Mouse (Mus musculus) CH12.LX (cell line): Measurements from ENCODE around the gene Txndc16. TPM values are rescaled to one million over a fixed set of nuclear protein-coding genes. Genes with fewer than 3 reads are reported as not detected.
A peak's percentile ranks its signal among the peaks of the same experiment; 100 is the strongest.

Experiments
- DNase-seq: peaks from one replicate; pipeline ENCODE4 v3.0.0-alpha.2; 2013; ENCODE audit errors: extremely low read depth
- H3K27ac ChIP-seq: 2 replicates; pipeline ENCODE4 v1.5.1; 2012; ENCODE audit warnings: low read depth, mild to moderate bottlenecking, control low read depth, moderate library complexity; ENCODE audit not compliant: insufficient read depth
- H3K27me3 ChIP-seq: replicated peaks from 2 replicates; pipeline ENCODE3; 2012; ENCODE audit warnings: inconsistent platforms
- H3K36me3 ChIP-seq, 2 experiments: replicated peaks in 1 of 2; 2 replicates each; pipeline versions ENCODE3 to v1.6.1; 2012; ENCODE audit warnings: inconsistent platforms in 1 of 2, low read length in 1 of 2, mild to moderate bottlenecking in 1 of 2, mixed read lengths in 1 of 2, moderate library complexity in 1 of 2; ENCODE audit not compliant: control insufficient read depth in 1 of 2, insufficient read depth in 1 of 2
- H3K4me1 ChIP-seq, 2 experiments: 2 replicates each; pipeline ENCODE4 v1.6.1; 2012; ENCODE audit warnings: inconsistent platforms in 1 of 2, moderate library complexity in 1 of 2; ENCODE audit not compliant: insufficient read depth in 2 of 2, control insufficient read depth in 1 of 2
- H3K4me2 ChIP-seq: 2 replicates; pipeline ENCODE4 v1.6.1; 2012; ENCODE audit warnings: low read depth, mild to moderate bottlenecking, control low read depth; ENCODE audit not compliant: poor library complexity, insufficient read depth, severe bottlenecking
- H3K4me3 ChIP-seq, 3 experiments: fragments of 150-350 bp in 1 of 3; sonication (generic) in 1 of 3; replicated peaks in 1 of 3; 2 replicates each; pipeline versions ENCODE3 to v1.5.1; 2011 to 2012; ENCODE audit warnings: low read depth in 2 of 3, low read length in 2 of 3, mild to moderate bottlenecking in 2 of 3, moderate library complexity in 2 of 3, control low read depth in 1 of 3, improper control_type of control experiment in 1 of 3, inconsistent platforms in 1 of 3, mixed read lengths in 1 of 3; ENCODE audit not compliant: poor library complexity in 1 of 3
- H3K79me2 ChIP-seq: replicated peaks from 2 replicates; pipeline ENCODE4 v1.6.1; 2012; ENCODE audit warnings: mild to moderate bottlenecking, moderate library complexity; ENCODE audit not compliant: control insufficient read depth, poor library complexity, insufficient read depth, severe bottlenecking; ENCODE audit errors: extremely low read depth
- H3K9ac ChIP-seq: 2 replicates; pipeline ENCODE4 v1.6.1; 2012; ENCODE audit warnings: low read depth, mild to moderate bottlenecking, control low read depth, moderate library complexity; ENCODE audit not compliant: insufficient read depth
- H3K9me3 ChIP-seq: replicated peaks from 2 replicates; pipeline ENCODE3; 2012; ENCODE audit warnings: low read length, inconsistent platforms, mixed read lengths
- CHD1 ChIP-seq: IDR thresholded peaks from 2 replicates; pipeline ENCODE4 v1.6.1; 2012; ENCODE audit warnings: low read depth, low read length, improper control_type of control experiment, inconsistent platforms
- ELF1 ChIP-seq: IDR thresholded peaks from 2 replicates; pipeline ENCODE4 v1.6.1; 2014; ENCODE audit warnings: low read depth, mild to moderate bottlenecking, inconsistent platforms, low read length, improper control_type of control experiment
- GABPA ChIP-seq: IDR thresholded peaks from 2 replicates; pipeline ENCODE4 v1.6.1; 2012; ENCODE audit warnings: low read depth, low read length, improper control_type of control experiment, inconsistent platforms; ENCODE audit not compliant: insufficient replicate concordance
- JUND ChIP-seq: conservative IDR thresholded peaks from 2 replicates; pipeline ENCODE4 v1.6.1; 2011; ENCODE audit warnings: low read depth, low read length, improper control_type of control experiment
- KAT2A ChIP-seq: IDR thresholded peaks from 2 replicates; pipeline ENCODE4 v1.6.1; 2012; ENCODE audit warnings: low read length, improper control_type of control experiment, inconsistent platforms; ENCODE audit not compliant: insufficient replicate concordance
- MAX ChIP-seq: IDR thresholded peaks from 2 replicates; pipeline ENCODE4 v1.6.1; 2011; ENCODE audit warnings: low read length, improper control_type of control experiment
- MAZ ChIP-seq: IDR thresholded peaks from 2 replicates; pipeline ENCODE4 v1.6.1; 2012; ENCODE audit warnings: low read depth, mild to moderate bottlenecking, inconsistent platforms, low read length, improper control_type of control experiment, moderate library complexity
- MYC ChIP-seq: IDR thresholded peaks from 2 replicates; pipeline ENCODE4 v1.6.1; 2011; ENCODE audit warnings: low read depth, mild to moderate bottlenecking, improper control_type of control experiment, low read length
- NELFE ChIP-seq: IDR thresholded peaks from 2 replicates; pipeline ENCODE4 v1.6.1; 2011; ENCODE audit warnings: low read depth, low read length, improper control_type of control experiment
- RAD21 ChIP-seq: IDR thresholded peaks from 2 replicates; pipeline ENCODE4 v1.6.1; 2011; ENCODE audit warnings: low read depth, mild to moderate bottlenecking, low read length, improper control_type of control experiment, moderate library complexity
- RCOR1 ChIP-seq: conservative IDR thresholded peaks from 2 replicates; pipeline ENCODE4 v1.6.1; 2012; ENCODE audit warnings: low read depth, mild to moderate bottlenecking, inconsistent platforms, low read length, improper control_type of control experiment
- TBP ChIP-seq: conservative IDR thresholded peaks from 2 replicates; pipeline ENCODE4 v1.6.1; 2011; ENCODE audit warnings: low read depth, low read length, improper control_type of control experiment
- TCF12 ChIP-seq: IDR thresholded peaks from 2 replicates; pipeline ENCODE4 v1.6.1; 2014; ENCODE audit warnings: low read depth, mild to moderate bottlenecking, inconsistent platforms, low read length, improper control_type of control experiment
- UBTF ChIP-seq: IDR thresholded peaks from 2 replicates; pipeline ENCODE4 v1.6.1; 2012; ENCODE audit warnings: low read depth, mild to moderate bottlenecking, inconsistent platforms, low read length, improper control_type of control experiment, moderate library complexity
- USF2 ChIP-seq: conservative IDR thresholded peaks from 2 replicates; pipeline ENCODE4 v1.6.1; 2011; ENCODE audit warnings: low read depth, low read length, improper control_type of control experiment
- ZC3H11A ChIP-seq: IDR thresholded peaks from 2 replicates; pipeline ENCODE4 v1.6.1; 2012; ENCODE audit warnings: low read depth, mild to moderate bottlenecking, inconsistent platforms, low read length, improper control_type of control experiment
- ZNF384 ChIP-seq: IDR thresholded peaks from 2 replicates; pipeline ENCODE4 v1.6.1; 2012; ENCODE audit warnings: low read depth, low read length, improper control_type of control experiment, inconsistent platforms
- dilution Hi-C: fragments of 300-500 bp; cut with MboI; formaldehyde crosslinking; loops from 2 replicates; pipeline ENCODE4 v1.14.3; 2020; ENCODE audit warnings: low sequenced_read_pairs; ENCODE audit not compliant: extremely low pct_unique_long_range_greater_than_20kb, extremely low pct_ligation_motif_present
- in situ Hi-C: fragments of 300-500 bp; cut with MboI; formaldehyde crosslinking; loops from 3 replicates; pipeline ENCODE4 v1.14.3; 2019; ENCODE audit warnings: low sequenced_read_pairs, low pct_ligation_motif_present, low pct_unique_long_range_greater_than_20kb, mixed read lengths
- polyA plus RNA-seq: library from polyadenylated mRNA; unstranded; fragments of >175 nt; gene quantifications from 2 replicates; pipeline ENCODE4 v1.2.1, GENCODE M21; 2012; ENCODE audit warnings: low read depth; ENCODE audit not compliant: insufficient read length
- total RNA-seq, 2 experiments: library from RNA; depleted of rRNA; stranded (reverse); fragments of 300-350 nt in 1 of 2; fragments of >200 nt in 1 of 2; gene quantifications; 2 replicates each; pipeline ENCODE4 v1.2.3; 2012 to 2014

Gene Txndc16
- total and polyA plus RNA-seq, 3 experiments, result 7.8 to 15.2 (median 8.0) TPM

DNA sequence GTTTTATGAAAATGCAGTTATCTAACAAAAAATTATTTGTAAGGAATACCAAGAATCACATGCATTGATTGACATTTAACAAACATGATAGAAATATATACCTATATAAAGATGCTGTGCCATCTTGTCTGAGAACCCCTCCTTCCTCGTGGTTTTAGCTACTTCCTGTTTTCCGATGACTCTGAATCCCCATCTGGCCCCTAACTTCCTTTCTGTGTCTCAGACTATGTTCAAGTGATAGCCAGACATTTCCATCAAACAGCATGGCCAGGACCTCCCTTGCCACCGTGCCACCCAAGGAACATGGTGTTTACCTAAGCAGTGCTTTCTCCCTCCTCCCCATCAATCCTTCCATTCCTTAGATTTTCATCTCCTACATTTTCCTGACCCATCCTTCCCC is 127.8 kb downstream of the Txndc16 start:
- DNase-seq, result peak; percentile 47
- Histone ChIP-seq H3K4me2 (no peak overlapping the region), H3K4me3 (no peak overlapping the region), H3K9ac (no peak overlapping the region), H3K27ac (no peak overlapping the region), H3K36me3 (no peaks in the 10 kb centered on the region)
- dilution Hi-C loops (no loop called here), in situ Hi-C loops (no loop called here)
- TF ChIP-seq GABPA, result no peak
- TF ChIP-seq MYC, result no peak
- TF ChIP-seq RAD21, result no peak
- TF ChIP-seq ELF1, result no peak
- TF ChIP-seq TBP, result no peak
- TF ChIP-seq MAX, result no peak
- no peak for TF ChIP-seq RCOR1
- TF ChIP-seq ZNF384, result no peak
- TF ChIP-seq USF2, result no peak
- no peak for TF ChIP-seq ZC3H11A
- no peak for TF ChIP-seq UBTF
- no peak for TF ChIP-seq NELFE
- no peak for TF ChIP-seq MAZ
- TF ChIP-seq CHD1, result no peak
- TF ChIP-seq, all 38 proteins: peak for 0
- H3K4me1 ChIP-seq, result peaks cover 6 to 14% of the 10 kb centered on the region in 2 experiments
- H3K79me2 ChIP-seq, result no peaks in the 10 kb centered on the region
- H3K9me3 ChIP-seq, result peaks cover 2% of the 10 kb centered on the region
- no peaks in the 10 kb centered on the region for H3K27me3 ChIP-seq

DNA sequence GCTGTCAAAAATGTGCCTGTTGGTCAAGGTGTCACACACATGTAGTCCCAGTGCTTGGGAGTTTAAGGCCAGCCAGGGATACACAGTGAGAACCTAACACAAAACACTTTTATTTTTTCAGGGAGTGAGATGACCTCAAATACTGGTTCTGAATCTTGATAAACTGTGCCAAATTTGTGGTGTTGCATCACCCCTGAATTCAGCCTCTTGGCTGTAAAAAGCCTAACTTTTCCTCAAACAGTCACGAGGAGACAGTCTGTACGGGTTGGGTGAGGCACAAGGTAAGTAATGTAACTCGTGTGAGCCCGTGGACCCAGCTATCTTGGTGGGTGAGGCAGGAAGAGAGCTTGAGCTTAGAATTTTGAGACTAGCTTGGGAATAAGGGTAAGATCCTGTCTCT is 130.1 kb downstream of the Txndc16 start:
- in situ Hi-C loops, result no loop called here
- TF ChIP-seq KAT2A, result no peak
- TF ChIP-seq TCF12, result no peak
- TF ChIP-seq MAZ, result no peak
- no peak for TF ChIP-seq JUND
- no peak for TF ChIP-seq USF2
- no peak for TF ChIP-seq RAD21
- TF ChIP-seq, all 38 proteins: peak for 0
- dilution Hi-C loops, result no loop called here

More for the DNA sequence above, 130.1 kb downstream of the Txndc16 start:
- H3K4me3 ChIP-seq, result no peak overlapping the region
- H3K9ac ChIP-seq, result no peak overlapping the region
- no peak overlapping the region for H3K4me2 ChIP-seq
- H3K27me3 ChIP-seq, result no peaks in the 10 kb centered on the region
- peaks cover 5 to 22% of the 10 kb centered on the region in 2 experiments for H3K4me1 ChIP-seq
- no peak overlapping the region for H3K27ac ChIP-seq
- H3K79me2 ChIP-seq, result no peaks in the 10 kb centered on the region
- DNase-seq, result no peak
- H3K9me3 ChIP-seq, result peaks cover 2% of the 10 kb centered on the region
- H3K36me3 ChIP-seq, result no peaks in the 10 kb centered on the region
